Mouse (Mus musculus): ENCODE results near the gene Tmem209.

Gene Tmem209

DNA sequence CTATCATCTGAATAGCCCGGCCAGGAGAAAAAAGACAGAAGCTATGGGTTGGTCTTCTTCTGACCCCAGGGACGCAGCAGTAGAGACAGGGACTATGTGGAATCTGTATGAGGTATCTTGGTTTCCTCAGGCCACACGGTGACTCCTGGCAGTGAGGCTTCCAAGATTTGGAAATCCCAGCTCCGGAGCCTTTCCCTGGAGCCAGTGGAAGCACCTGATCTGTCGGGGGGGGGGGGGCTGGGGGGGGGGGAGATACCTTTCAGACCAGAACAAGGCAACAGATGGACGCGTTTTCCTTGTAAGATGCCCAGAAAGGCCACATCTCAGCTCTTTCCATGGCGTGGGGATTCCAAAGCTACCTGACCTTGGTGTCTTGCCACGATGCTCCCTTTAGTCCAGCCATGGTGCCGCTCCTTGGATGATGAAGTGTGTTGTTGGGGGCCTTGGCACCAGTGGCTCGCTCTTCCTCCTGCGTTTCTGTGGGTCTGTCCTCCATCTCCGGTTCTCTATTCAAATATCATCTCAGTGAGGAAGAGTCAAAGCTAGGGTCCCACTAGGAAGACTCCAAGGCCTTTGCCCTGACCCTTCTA lies 47.7 kb downstream of the Tmem209 start:
- DNase-seq (ENCODE audit: low spot score in 2 of 2) = no peak

DNA sequence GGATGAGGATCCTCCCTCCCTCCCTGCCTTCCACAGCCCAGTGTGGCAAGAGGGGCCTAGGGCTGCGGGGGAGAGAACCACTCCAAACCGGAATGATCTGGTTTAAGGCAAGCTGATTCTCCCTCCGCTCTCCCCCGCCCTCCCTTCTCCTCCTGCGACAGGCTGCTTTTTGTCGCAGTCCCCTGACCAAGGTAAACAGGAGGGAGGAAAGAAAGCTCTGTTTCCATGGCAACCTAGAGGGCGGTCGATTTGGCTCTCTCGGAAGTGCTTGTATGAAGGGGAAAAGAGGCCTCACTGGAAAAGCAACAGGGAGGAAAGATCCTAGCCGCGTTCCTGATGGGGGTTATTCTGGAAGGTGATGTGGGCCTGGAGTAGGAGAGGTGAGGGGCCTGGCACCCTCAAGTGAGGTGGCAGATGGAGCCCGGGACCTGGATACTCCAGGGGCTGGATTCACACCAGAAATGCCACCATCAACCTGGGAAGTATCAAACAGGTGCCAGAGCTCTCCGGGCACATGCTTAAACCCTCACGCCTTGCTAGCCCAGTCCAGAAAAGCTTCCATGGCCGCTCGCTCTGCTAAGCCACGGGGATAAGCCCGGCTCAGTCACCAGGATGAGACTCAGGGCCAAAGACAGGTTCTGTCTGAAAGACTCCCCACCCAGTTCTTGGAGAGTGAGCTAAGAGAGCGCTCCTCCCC lies 48.7 kb downstream of the Tmem209 start:
- peak; percentile 83 to 86 for DNase-seq (ENCODE audit: low spot score in 2 of 2)

DNA sequence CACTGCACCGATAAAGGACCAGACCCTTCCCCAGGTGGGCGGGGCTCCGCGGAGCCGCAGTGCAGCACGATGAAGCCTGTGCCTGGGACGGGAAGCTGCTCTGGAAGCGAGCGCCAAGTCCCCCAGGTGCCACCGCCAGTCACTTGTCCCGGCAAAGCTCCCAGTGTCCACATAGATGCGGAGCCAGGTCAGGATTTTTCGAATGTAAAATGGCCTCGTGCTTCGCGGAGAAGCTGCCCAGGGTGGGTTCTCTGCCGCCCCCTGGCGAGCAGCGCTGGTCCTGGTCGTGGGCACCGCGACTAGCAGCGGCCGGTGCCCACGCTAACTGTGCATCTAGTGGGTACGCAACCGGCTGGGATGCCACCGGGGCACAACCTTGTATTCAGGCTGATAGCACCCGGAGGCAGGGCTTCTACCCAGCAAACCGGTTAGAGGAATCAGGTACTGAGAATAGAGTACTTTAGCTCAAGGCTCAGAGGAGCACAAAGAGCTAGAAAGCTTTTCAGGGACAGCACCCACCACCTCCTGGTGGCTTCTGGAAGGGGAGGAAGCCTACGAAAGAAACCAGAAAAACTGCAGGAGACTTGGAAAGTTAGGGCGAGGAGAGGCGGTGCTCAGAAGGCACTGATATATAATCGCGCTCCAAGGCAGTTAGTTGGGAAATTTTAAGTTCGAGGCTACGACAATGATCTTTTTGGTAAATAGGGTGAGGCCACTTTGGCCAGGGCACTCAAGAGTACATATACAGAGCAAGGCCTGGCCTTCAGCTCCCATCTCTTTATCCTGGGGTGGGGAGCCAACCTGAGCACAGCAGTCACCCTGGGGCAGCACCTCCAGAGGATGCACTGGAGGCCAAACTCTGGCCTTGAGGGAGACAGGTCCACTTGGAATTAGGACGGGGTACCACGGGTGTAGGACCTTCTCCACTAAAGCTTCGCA lies 49.5 kb downstream of the Tmem209 start:
- DNase-seq (ENCODE audit: low spot score in 2 of 2) = peak; percentile 76 to 81

DNA sequence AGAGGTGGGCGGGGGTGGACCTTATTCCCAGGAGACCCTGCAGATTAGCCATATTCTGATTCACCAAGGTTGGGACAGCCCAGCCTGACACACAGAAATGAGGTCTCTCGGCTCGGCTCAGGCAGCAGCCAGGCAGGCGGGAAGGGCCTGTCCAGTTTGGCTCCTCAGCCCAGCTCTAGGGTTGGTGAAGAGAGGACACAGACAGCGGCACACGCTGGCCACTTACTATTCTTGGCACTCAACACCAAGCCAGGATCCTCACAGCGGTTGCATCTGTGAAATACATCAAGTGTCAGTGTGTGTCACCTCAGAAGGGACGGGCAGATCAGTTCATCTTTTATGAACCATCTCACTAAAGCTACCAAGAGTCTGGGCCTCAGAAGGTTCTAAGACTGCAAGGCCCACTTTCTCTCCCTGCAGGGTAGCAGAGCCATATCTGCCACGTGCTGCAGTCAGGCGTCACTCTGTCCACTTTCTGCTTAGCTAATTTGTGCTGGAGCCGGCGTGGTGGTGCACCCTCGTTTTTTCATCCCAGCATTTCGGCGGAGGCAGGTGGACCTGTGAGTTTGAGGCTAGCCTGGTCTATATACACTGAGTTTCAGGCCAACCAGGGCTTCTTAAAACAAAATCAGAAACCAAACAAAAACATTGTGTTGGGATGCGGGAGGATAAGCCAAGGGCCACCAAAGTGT lies 50.4 kb downstream of the Tmem209 start:
- no peak for DNase-seq (ENCODE audit: low spot score in 2 of 2)

DNA sequence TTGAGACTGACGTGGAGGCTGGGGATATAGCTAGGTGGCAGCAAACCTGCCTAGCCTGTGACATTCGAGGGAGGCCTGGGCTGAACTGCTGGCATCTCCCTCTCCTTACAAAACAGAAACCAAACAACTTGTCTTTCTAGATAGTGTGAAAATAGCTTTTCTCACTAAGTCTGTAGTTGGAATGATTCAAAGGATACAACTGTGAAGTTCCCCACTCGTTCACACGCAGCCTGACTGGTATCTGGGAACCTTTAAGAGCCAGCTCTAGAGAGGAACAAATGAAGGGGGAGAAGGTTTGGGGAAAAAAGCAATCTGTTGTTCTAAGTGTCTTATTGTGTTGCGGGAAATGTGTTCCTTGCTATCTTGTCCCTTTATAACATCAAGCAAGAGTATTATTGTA lies 51.0 kb downstream of the Tmem209 start:
- no peak for DNase-seq (ENCODE audit: low spot score in 2 of 2)

DNA sequence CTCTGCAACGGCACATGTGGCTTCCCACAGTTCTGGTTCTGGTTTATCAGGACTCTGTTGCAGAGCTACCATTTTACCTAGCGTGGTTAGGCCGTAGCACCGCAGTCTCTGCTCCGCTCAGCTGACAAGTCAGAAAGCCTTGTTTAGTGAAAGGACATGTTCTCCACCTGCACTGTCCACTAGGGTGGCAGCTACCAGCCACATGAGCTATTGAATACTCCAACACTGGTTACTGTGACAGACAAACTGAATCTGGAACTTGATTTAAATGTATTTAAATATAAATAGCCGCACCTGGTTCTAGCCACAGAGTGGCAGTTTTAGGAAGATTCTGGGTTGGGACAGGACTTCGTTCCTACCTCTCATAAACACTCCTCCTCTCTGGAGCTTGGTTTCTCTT lies 52.6 kb downstream of the Tmem209 start:
- no peak for DNase-seq (ENCODE audit: low spot score in 2 of 2)

DNA sequence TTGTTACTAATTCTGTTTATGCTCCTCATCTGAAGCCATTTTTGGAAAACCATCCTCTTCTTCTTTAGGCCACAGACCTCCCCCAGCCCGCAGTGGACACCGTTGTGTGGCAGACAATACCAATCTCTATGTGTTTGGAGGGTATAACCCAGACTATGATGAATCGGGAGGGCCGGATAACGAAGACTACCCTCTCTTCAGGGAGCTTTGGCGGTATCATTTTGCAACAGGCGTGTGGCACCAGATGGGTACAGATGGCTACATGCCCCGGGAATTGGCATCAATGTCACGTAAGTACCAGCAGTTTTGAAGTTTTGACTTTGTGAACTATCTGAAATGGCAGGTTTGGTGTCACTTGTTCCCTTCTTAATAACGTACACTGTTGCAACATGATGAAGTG lies 70.0 kb downstream of the Tmem209 start:
- no peak for DNase-seq (ENCODE audit: low spot score in 2 of 2)

DNA sequence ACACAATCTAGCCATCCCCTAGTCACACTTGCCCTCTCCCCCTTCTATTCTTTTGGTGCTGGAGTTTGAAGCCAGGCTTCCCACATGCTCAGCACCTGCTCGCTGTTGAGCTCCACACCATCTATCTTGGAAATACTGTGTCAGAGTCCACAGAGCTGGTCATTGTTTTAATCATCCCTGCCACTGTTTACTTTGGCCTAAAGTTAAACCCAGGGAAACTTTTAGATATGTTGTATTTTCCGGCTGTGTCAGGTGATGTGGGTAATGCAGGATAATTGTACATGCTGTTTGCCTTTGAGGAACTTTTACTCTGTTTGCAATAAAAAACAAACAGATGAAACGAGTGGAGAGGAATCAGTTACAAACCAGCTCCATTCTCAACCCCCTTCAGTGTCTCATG lies 72.5 kb downstream of the Tmem209 start:
- DNase-seq (ENCODE audit: low spot score in 2 of 2) = no peak

DNA sequence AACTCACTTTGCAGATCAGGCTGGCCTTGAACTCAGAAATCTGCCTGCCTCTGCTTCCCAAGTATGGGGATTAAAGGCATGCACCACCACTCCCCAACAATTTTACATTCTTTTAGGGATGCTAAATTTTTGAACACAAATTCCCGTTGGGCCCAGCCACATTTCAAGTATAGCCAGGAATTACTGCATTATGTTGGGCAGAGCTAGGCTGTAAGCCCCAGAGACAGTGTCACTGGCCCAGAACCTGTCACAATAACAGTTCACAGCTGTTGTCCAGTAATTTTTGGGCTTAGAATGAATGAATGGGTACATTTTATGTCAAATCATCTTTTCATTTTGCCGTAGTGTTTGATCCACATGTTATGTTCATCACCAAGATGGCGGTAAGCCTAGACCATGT lies 73.1 kb downstream of the Tmem209 start:
- no peak for DNase-seq (ENCODE audit: low spot score in 2 of 2)

DNA sequence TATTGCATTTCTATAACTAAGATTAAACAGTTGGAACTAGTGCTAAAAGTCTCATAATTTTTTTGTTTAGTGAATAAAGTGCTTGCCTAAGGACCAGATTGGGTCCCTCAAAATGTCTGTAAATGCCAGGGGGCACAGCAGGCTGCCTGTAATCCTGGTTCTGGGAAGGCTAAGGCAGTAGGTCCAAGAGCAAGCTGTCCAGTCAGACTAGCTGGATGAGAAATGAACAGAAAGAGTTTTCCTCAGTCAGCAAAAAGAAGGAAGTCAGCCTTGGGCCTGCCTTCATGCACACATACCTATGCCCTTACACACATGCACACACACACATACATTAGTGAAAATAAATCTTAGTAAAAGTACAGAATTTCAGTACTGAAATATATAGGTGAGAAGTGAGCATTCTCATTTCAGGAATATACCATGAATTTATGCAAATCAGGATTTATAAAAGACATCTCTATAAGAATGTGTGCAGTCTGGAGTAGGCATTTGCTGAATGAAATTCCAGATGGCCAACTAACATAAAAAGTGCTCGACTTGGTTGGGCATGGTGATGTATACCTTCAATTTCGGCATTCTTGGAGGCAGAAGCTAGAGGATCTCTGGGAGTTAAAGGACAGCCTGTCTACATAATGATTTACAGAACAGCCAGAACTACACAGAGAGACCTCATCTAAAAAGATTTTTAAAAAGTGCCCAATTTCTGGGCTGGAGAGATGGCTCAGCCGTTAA lies 77.0 kb downstream of the Tmem209 start:
- peak in 1 of 2 experiments; percentile 22 for DNase-seq (ENCODE audit: low spot score in 2 of 2)
